Mouse (Mus musculus): ENCODE results near the gene Tbx1.
"Not testable (repeated sequence)": the region's sequence is repeated elsewhere in the genome, so short reads cannot be mapped to it uniquely, and the experiment has no call there.

Gene Tbx1

GRCm38 (mm10) chr16:18543151-18543829, 47.2 kb downstream of the Tbx1 start:
- DNase-seq = no peak

- no peak for DNase-seq
These were observed 51.2 kb downstream of the Tbx1 start for GRCm38 (mm10) chr16:18539281-18539680.

- DNase-seq = no peak
These were observed 53.0 kb downstream of the Tbx1 start for GRCm38 (mm10) chr16:18537407-18537990.

- DNase-seq = not testable (repeated sequence)
These were observed 57.4 kb downstream of the Tbx1 start for GRCm38 (mm10) chr16:18533061-18533460.
